Mouse (Mus musculus) heart, embryonic 11.5 days (tissue): ENCODE results near the gene Vmn1r229. TPM values are rescaled to one million over a fixed set of nuclear protein-coding genes. Genes with fewer than 3 reads are reported as not detected.

Source experiments
- ATAC-seq: fragments of 200-750 bp; cut with Nextera tagmentation; replicated peaks from 2 replicates; pipeline ENCODE4 v1.8.0; 2017; ENCODE audit warnings: moderate library complexity; ENCODE audit not compliant: insufficient number of reproducible peaks, low FRiP score, low TSS enrichment
- H3K27ac ChIP-seq: fragments of 300-500 bp; sonication (generic); 2 replicates; pipeline ENCODE4 v1.5.1; 2014; ENCODE audit warnings: mild to moderate bottlenecking, low read depth, low read length
- H3K27me3 ChIP-seq: fragments of 300-500 bp; sonication (generic); 2 replicates; pipeline ENCODE4 v1.6.1; 2014; ENCODE audit warnings: mild to moderate bottlenecking, low read length, mixed read lengths; ENCODE audit not compliant: control insufficient read depth, insufficient read depth
- H3K36me3 ChIP-seq: fragments of 300-500 bp; sonication (generic); 2 replicates; pipeline ENCODE4 v1.6.1; 2014; ENCODE audit warnings: mild to moderate bottlenecking, low read length, moderate library complexity, mixed read lengths; ENCODE audit not compliant: control insufficient read depth, insufficient read depth
- H3K4me1 ChIP-seq: fragments of 300-500 bp; sonication (generic); 2 replicates; pipeline ENCODE4 v1.6.1; 2014; ENCODE audit warnings: low read length; ENCODE audit not compliant: control insufficient read depth, insufficient read depth
- H3K4me2 ChIP-seq: fragments of 300-500 bp; sonication (generic); 2 replicates; pipeline ENCODE4 v1.6.1; 2014; ENCODE audit warnings: mild to moderate bottlenecking, moderate library complexity
- H3K4me3 ChIP-seq: fragments of 300-500 bp; sonication (generic); 2 replicates; pipeline ENCODE4 v1.5.1; 2014; ENCODE audit warnings: low read depth, low read length
- H3K9ac ChIP-seq: fragments of 300-500 bp; sonication (generic); 2 replicates; pipeline ENCODE4 v1.6.1; 2014; ENCODE audit warnings: mild to moderate bottlenecking, low read depth, low read length, moderate library complexity
- H3K9me3 ChIP-seq: fragments of 300-500 bp; sonication (generic); replicated peaks from 2 replicates; pipeline ENCODE4 v1.6.1; 2016; ENCODE audit warnings: low read length; ENCODE audit not compliant: control insufficient read depth
- WGBS: fragments of 180-500 bp; shearing (Covaris S2); extraction: QIAGEN DNeasy Blood & Tissue Kit; methylation state at CpG from one replicate; pipeline ENCODE4 v1.1.7; 2014; ENCODE audit not compliant: insufficient replicate concordance; 5-methylcytosine and 5-hydroxymethylcytosine counted together
- polyA plus RNA-seq: library from polyadenylated mRNA; unstranded; fragments of >200 nt; fragmentation: Nextera tagmentation; extraction: Ambion mirVana; gene quantifications from 2 replicates; pipeline ENCODE4 v1.2.1, GENCODE M21; 2014

Vmn1r229 gene
- 0.03 TPM in 1 of 2 replicates, not detected in the other for polyA plus RNA-seq

DNA sequence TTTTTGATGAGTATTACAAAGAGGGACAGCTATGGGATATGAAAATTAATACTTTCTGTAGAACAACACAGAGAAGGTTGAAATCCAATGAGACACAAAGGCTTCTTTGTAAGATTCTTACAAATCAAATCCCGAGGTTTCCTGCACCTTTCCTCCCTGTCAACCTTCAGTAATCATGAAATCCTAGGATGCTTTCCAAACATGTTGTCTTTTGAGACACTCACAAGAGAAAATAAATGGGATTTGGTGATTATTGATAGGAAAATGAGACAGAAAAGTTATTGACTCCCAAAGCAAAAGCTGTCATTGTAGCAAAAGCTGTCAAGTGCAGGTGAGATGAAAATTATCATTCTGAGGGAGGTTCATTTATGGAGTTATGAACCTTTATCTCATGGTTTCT is at the start of gene Vmn1r229:
Gene Vmn1r229 (plus strand): TSS at position 301 of the 400 bp plus-strand sequence.
- Histone ChIP-seq H3K4me3 (no peak within 1 kb of the TSS), H3K9me3 (no peaks in the 10 kb centered on the region), H3K9ac (no peak within 1 kb of the TSS), H3K4me1 (no peaks in the 10 kb centered on the region), H3K27ac (no peak within 1 kb of the TSS), H3K27me3 (no peaks in the 10 kb centered on the region), H3K4me2 (no peak within 1 kb of the TSS), H3K36me3 (no peaks in the 10 kb centered on the region)
- no peak for ATAC-seq
- 50% methylated on average over 1 of the region's 1 CpGs for whole genome bisulfite sequencing

GRCm38 (mm10) chr17:20786057-20786456 is 25.3 kb upstream of the Vmn1r229 start, which contains the start of gene Vmn1r228:
Vmn1r228 (minus strand) TSS chr17:20786157.
- Histone ChIP-seq H3K27me3 (no peaks in the 10 kb centered on the region), H3K4me1 (no peaks in the 10 kb centered on the region), H3K4me2 (no peak within 1 kb of the TSS), H3K4me3 (no peak within 1 kb of the TSS), H3K9me3 (0 out of 2 replicates have a peak, but pooled peaks cover 6% of the 10 kb centered on the region), H3K27ac (no peak within 1 kb of the TSS), H3K9ac (no peak within 1 kb of the TSS), H3K36me3 (no peaks in the 10 kb centered on the region)
- ATAC-seq, result no peak

DNA sequence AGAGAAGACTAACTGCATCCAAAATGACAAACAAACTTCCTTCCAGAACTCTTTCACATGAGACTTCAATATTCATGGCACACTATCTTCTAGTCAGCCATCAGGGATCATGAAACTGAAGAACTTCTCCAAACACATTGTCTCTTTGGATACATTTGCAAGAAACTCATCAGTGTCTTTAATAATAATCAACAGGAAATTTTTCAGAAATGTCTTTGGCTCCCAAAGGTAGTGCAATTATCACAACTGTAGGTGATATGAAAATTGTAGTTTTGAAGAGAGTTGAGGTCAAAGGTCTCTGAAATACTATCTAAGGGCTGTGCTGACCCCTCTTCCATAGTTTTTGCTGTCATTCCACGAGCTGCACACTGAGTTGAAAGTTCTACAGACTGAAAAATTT is 28.8 kb downstream of the Vmn1r229 start, which contains the start of gene Vmn1r230:
Gene Vmn1r230 (plus strand): TSS at position 301 of the 400 bp plus-strand sequence.
- H3K9ac ChIP-seq, result no peak within 1 kb of the TSS
- ATAC-seq, result no peak
- no peak within 1 kb of the TSS for H3K4me3 ChIP-seq
- no peaks in the 10 kb centered on the region for H3K4me1 ChIP-seq
- H3K9me3 ChIP-seq, result no peaks in the 10 kb centered on the region
- no peak within 1 kb of the TSS for H3K27ac ChIP-seq
- no peaks in the 10 kb centered on the region for H3K27me3 ChIP-seq
- 19% methylated on average over 1 of the region's 1 CpGs for WGBS
- no peaks in the 10 kb centered on the region for H3K36me3 ChIP-seq
- no peak within 1 kb of the TSS for H3K4me2 ChIP-seq

Other genes with a start within 250 kb of the Vmn1r229 start
- gene Vmn2r109, start 246.8 kb upstream of the Vmn1r229 start, polyA plus RNA-seq, result not detected in 2 replicates
- 0.06 TPM in 1 of 2 replicates, not detected in the other for gene Vmn2r110, start 215.1 kb upstream of the Vmn1r229 start, polyA plus RNA-seq
- not detected in 2 replicates for gene Fpr-rs3, start 186.7 kb upstream of the Vmn1r229 start, polyA plus RNA-seq
- gene Vmn1r226, start 128.7 kb upstream of the Vmn1r229 start, polyA plus RNA-seq, result not detected in 2 replicates
- gene Vmn1r227, start 81.7 kb upstream of the Vmn1r229 start, polyA plus RNA-seq, result not detected in 2 replicates
- gene Vmn1r228, start 25.4 kb upstream of the Vmn1r229 start, polyA plus RNA-seq, result not detected in 2 replicates
- not detected in 2 replicates for gene Vmn1r230, start 28.9 kb downstream of the Vmn1r229 start, polyA plus RNA-seq
- not detected in 2 replicates for gene Vmn1r231, start 93.5 kb downstream of the Vmn1r229 start, polyA plus RNA-seq
- gene Vmn1r232, start 108.2 kb downstream of the Vmn1r229 start, polyA plus RNA-seq, result not detected in 2 replicates
- 360 and 399 TPM in 2 replicates for gene Ppp2r1a, start 133.8 kb downstream of the Vmn1r229 start, polyA plus RNA-seq
- gene Vmn1r233, start 184.9 kb downstream of the Vmn1r229 start, polyA plus RNA-seq, result not detected in 2 replicates
- gene Zfp160, start 197.3 kb downstream of the Vmn1r229 start, polyA plus RNA-seq, result 9.2 and 11.8 TPM in 2 replicates